In genomic region chr12:81205619-81206560, GRCm38 (mm10) we compare ENCODE assay signal across 9 mouse cellular contexts.
DNase-seq lines count a peak whose midpoint lies in the region; ATAC-seq lines count a peak whose summit lies in the region.
"Had no signal": no experiment of that assay in that cellular context is flagged by ENCODE, and none has a peak within 500 bp of the region (broad histone marks: within the 10 kb centered on the region; RNA-seq: fewer than 3 reads in every experiment).

No protein-coding gene starts in this region.

- no peaks in the 10 kb centered on the region for H3K9me3 ChIP-seq in neural tube, embryonic 15.5 days (replicated peaks)
- H3K9me3 ChIP-seq: embryonic facial prominence, embryonic 12.5 days had no signal

- DNase-seq in neural tube, embryonic 10.5 days (ENCODE audit: extremely low spot score, low spot score), result peak; percentile 62
- DNase-seq in c-Kit-positive CD71-negative TER-119-negative erythroid progenitor cells, embryonic 14.5 days (ENCODE audit: low read depth), result peak; percentile 63
- peak; percentile 25 for DNase-seq in induced T-regulatory cell, adult 2 months (ENCODE audit: low read depth)
- peak; percentile 32 to 39 for DNase-seq in thymus, postnatal 36 days
- no peak for DNase-seq in cerebellum, adult 8-10 months
- no peak for DNase-seq in cerebellum, postnatal 36 days

- no peak overlapping the region for H3K4me2 ChIP-seq in neural tube, embryonic 15.5 days
- H3K4me2 ChIP-seq: embryonic facial prominence, embryonic 12.5 days had no signal

- H3K36me3 ChIP-seq in neural tube, embryonic 15.5 days, result no peaks in the 10 kb centered on the region
- H3K36me3 ChIP-seq: embryonic facial prominence, embryonic 12.5 days had no signal

- ATAC-seq in neural tube, embryonic 15.5 days (ENCODE audit: low FRiP score), result no peak

- no peak overlapping the region for H3K4me3 ChIP-seq in neural tube, embryonic 15.5 days (replicated peaks)
- H3K4me3 ChIP-seq: embryonic facial prominence, embryonic 12.5 days had no signal

- no peak overlapping the region for H3K27ac ChIP-seq in neural tube, embryonic 15.5 days (replicated peaks)
- H3K27ac ChIP-seq: embryonic facial prominence, embryonic 12.5 days; liver, embryonic 14.5 days had no signal

- WGBS in neural tube, embryonic 15.5 days, result 24% methylated on average over 6 of the region's 6 CpGs

- H3K4me1 ChIP-seq in neural tube, embryonic 15.5 days, result 0 out of 2 replicates have a peak, but pooled peaks cover 3% of the 10 kb centered on the region
- H3K4me1 ChIP-seq: embryonic facial prominence, embryonic 12.5 days had no signal

- H3K9ac ChIP-seq in neural tube, embryonic 15.5 days (replicated peaks), result no peak overlapping the region
- H3K9ac ChIP-seq: embryonic facial prominence, embryonic 12.5 days; liver, embryonic 14.5 days had no signal

- no peaks in the 10 kb centered on the region for H3K27me3 ChIP-seq in neural tube, embryonic 15.5 days (replicated peaks)
- H3K27me3 ChIP-seq: embryonic facial prominence, embryonic 12.5 days had no signal

Comparison
In these comparisons a context has a peak if more than half of its experiments do, and no peak if none do; other contexts are left out.
1. DNase-seq: peak in neural tube, embryonic 10.5 days (single experiment), c-Kit-positive CD71-negative TER-119-negative erythroid progenitor cells, embryonic 14.5 days (single experiment), induced T-regulatory cell, adult 2 months (single experiment) and thymus, postnatal 36 days (2 of 2); none in cerebellum, adult 8-10 months (single experiment) and cerebellum, postnatal 36 days (0 of 2).